Mouse (Mus musculus): ENCODE measurements around the gene Hsd11b1.

DNA sequence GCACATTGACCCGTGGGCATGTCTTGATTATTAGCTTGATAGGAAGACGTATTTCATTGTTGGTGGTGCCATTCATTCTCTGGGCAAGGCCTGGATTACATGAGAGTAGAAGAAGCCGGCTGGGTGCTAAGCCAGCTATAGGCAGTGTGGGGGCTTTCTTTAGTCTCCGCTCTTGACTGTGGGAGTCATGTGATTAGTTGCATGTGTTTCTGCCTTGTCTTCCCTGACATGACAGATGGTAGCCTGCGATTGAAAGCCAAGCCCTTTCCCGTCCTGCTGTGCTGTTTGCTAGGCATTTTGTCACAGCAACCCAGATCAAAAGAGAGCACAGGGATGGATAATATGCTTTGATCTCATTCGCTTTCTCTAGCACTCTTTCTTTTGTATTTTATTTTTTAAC lies 41.5 kb upstream of the Hsd11b1 start:
- no peak for TF ChIP-seq CTCF (IDR thresholded peaks at IDR 0.05; ENCODE audit: low read depth, low read length)
- no peak for TF ChIP-seq POLR2A (IDR thresholded peaks at IDR 0.05; ENCODE audit: extremely low read depth, insufficient read depth, low read length)

All from liver, adult 2 months (tissue).